Mouse (Mus musculus) small intestine, adult 2 months (tissue): ENCODE results near the gene Dnajb7.

Source experiments
- CTCF ChIP-seq: fragments of 200-500 bp; IDR thresholded peaks from 2 replicates; pipeline ENCODE4 v1.5.1; 2012; ENCODE audit warnings: low read depth, mild to moderate bottlenecking, control low read depth, inconsistent platforms, low read length, moderate library complexity, mixed read lengths; ENCODE audit not compliant: insufficient replicate concordance, insufficient read length; ENCODE audit errors: extremely low read depth
- POLR2A ChIP-seq: fragments of 200-500 bp; IDR thresholded peaks from 2 replicates; pipeline ENCODE4 v1.6.1; 2012; ENCODE audit warnings: low read depth, mild to moderate bottlenecking, control low read depth, inconsistent platforms, low read length, moderate library complexity

- TF ChIP-seq POLR2A, result no peak
- TF ChIP-seq CTCF, result no peak
Measured at GRCm38 (mm10) chr15:81422156-81422681, 14.1 kb upstream of the Dnajb7 start.
